Mouse (Mus musculus): Measurements from ENCODE around the gene Xrn1. TPM values are rescaled to one million over a fixed set of nuclear protein-coding genes. Genes with fewer than 3 reads are reported as not detected.
"Not testable (repeated sequence)": the region's sequence is repeated elsewhere in the genome, so short reads cannot be mapped to it uniquely, and the experiment has no call there.

The Xrn1 gene
- total RNA-seq, 2 experiments from 2014 or later, result 14.8 to 19.1 TPM

GRCm38 (mm10) chr9:96035371-96036086 is 81.0 kb downstream of the Xrn1 start:
- DNase-seq (ENCODE audit: low spot score), result no peak
- intact Hi-C loops (cut with DNase I), result no loop called here

- DNase-seq (ENCODE audit: low spot score), result no peak
- intact Hi-C loops (cut with DNase I), result no loop called here
Measured at GRCm38 (mm10) chr9:96044214-96044613, 89.7 kb downstream of the Xrn1 start.

- DNase-seq (ENCODE audit: low spot score), result no peak
- intact Hi-C loops (cut with DNase I), result no loop called here
Measured at GRCm38 (mm10) chr9:96051501-96051900, 96.9 kb downstream of the Xrn1 start.

- no peak for DNase-seq (ENCODE audit: low spot score)
- intact Hi-C loops (cut with DNase I), result no loop called here
Measured at GRCm38 (mm10) chr9:96054878-96055277, 100.3 kb downstream of the Xrn1 start.

GRCm38 (mm10) chr9:96056417-96057223 is 102.1 kb downstream of the Xrn1 start:
- intact Hi-C loops (cut with DNase I), result no loop called here
- DNase-seq (ENCODE audit: low spot score), result no peak

GRCm38 (mm10) chr9:96063083-96063802 is 108.7 kb downstream of the Xrn1 start:
- intact Hi-C loops (cut with DNase I), result no loop called here
- no peak for DNase-seq (ENCODE audit: low spot score)

- intact Hi-C loops (cut with DNase I), result no loop called here
- DNase-seq (ENCODE audit: low spot score), result no peak
Measured at GRCm38 (mm10) chr9:96063803-96064475, 109.4 kb downstream of the Xrn1 start.

- intact Hi-C loops (cut with DNase I), result no loop called here
- DNase-seq (ENCODE audit: low spot score), result no peak
Measured at GRCm38 (mm10) chr9:96067507-96067906, 112.9 kb downstream of the Xrn1 start.

- DNase-seq (ENCODE audit: low spot score), result no peak
Measured at GRCm38 (mm10) chr9:96078752-96079315, 124.3 kb downstream of the Xrn1 start.

GRCm38 (mm10) chr9:96085293-96085692 is 130.7 kb downstream of the Xrn1 start:
- intact Hi-C loops (cut with DNase I), result no loop called here
- DNase-seq (ENCODE audit: low spot score), result no peak

More at GRCm38 (mm10) chr9:96078752-96079315, 124.3 kb downstream of the Xrn1 start:
- intact Hi-C loops (cut with DNase I), result no loop called here

GRCm38 (mm10) chr9:96087671-96088070 is 133.1 kb downstream of the Xrn1 start:
- DNase-seq (ENCODE audit: low spot score), result no peak
- intact Hi-C loops (cut with DNase I), result no loop called here

- DNase-seq (ENCODE audit: low spot score); intact Hi-C loops (cut with DNase I): not testable (repeated sequence)
Measured at GRCm38 (mm10) chr9:96088456-96088855, 133.9 kb downstream of the Xrn1 start.

- DNase-seq (ENCODE audit: low spot score); intact Hi-C loops (cut with DNase I): not testable (repeated sequence)
Measured at GRCm38 (mm10) chr9:96092637-96093036, 138.1 kb downstream of the Xrn1 start.

- intact Hi-C loops (cut with DNase I), result no loop called here
- DNase-seq (ENCODE audit: low spot score), result no peak
Measured at GRCm38 (mm10) chr9:96093221-96093620, 138.7 kb downstream of the Xrn1 start.

GRCm38 (mm10) chr9:96094341-96094740 is 139.8 kb downstream of the Xrn1 start:
- intact Hi-C loops (cut with DNase I), result no loop called here
- DNase-seq (ENCODE audit: low spot score), result no peak

- intact Hi-C loops (cut with DNase I), result no loop called here
Measured at GRCm38 (mm10) chr9:96095192-96095591, 140.6 kb downstream of the Xrn1 start.

GRCm38 (mm10) chr9:96102846-96103245 is 148.3 kb downstream of the Xrn1 start:
- intact Hi-C loops (cut with DNase I), result no loop called here
- DNase-seq (ENCODE audit: low spot score), result no peak

More at GRCm38 (mm10) chr9:96095192-96095591, 140.6 kb downstream of the Xrn1 start:
- no peak for DNase-seq (ENCODE audit: low spot score)
